In genomic region chr2:6436085-6436950, GRCm38 (mm10) we compare ENCODE assay signal across 9 mouse cellular contexts.
DNase-seq lines count a peak whose midpoint lies in the region; ATAC-seq and TF ChIP-seq lines count a peak whose summit lies in the region.
"Had no signal": no experiment of that assay in that cellular context is flagged by ENCODE, and none has a peak within 500 bp of the region (broad histone marks: within the 10 kb centered on the region; RNA-seq: fewer than 3 reads in every experiment).

No protein-coding gene starts in this region.

- no peaks in the 10 kb centered on the region for H3K9me3 ChIP-seq in forebrain, embryonic 12.5 days
- no peaks in the 10 kb centered on the region for H3K9me3 ChIP-seq in hindbrain, embryonic 15.5 days
- no peaks in the 10 kb centered on the region for H3K9me3 ChIP-seq in limb, embryonic 11.5 days (ENCODE audit: control insufficient read depth, low read length)
- no peaks in the 10 kb centered on the region for H3K9me3 ChIP-seq in midbrain, embryonic 11.5 days (ENCODE audit: control insufficient read depth, low read length)
- H3K9me3 ChIP-seq in stomach, embryonic 16.5 days (replicated peaks; ENCODE audit: control insufficient read depth, low read length): no peaks in the 10 kb centered on the region

- DNase-seq in layer of hippocampus, adult 2 months (ENCODE audit: low spot score in 2 of 2): peak; percentile 40 to 59
- DNase-seq in layer of hippocampus, adult 9-11 months: no peak
- peak; percentile 61 for DNase-seq in limb, embryonic 11.5 days (ENCODE audit: low spot score)
- no peak for DNase-seq in midbrain, embryonic 11.5 days (ENCODE audit: low spot score, missing footprints)

- WGBS in forebrain, embryonic 12.5 days: 82% methylated on average over 16 of the region's 16 CpGs
- 85% methylated on average over 16 of the region's 16 CpGs for WGBS in hindbrain, embryonic 15.5 days
- WGBS in limb, embryonic 11.5 days: 84% methylated on average over 16 of the region's 16 CpGs
- 86% methylated on average over 16 of the region's 16 CpGs for WGBS in midbrain, embryonic 11.5 days
- WGBS in stomach, embryonic 16.5 days: 68% methylated on average over 16 of the region's 16 CpGs

- H3K4me1 ChIP-seq in bone marrow macrophage, adult 2 months (ENCODE audit: control insufficient read depth, insufficient read depth, low read length): no peaks in the 10 kb centered on the region
- H3K4me1 ChIP-seq in forebrain, embryonic 12.5 days: no peaks in the 10 kb centered on the region
- H3K4me1 ChIP-seq in hindbrain, embryonic 15.5 days (replicated peaks): no peaks in the 10 kb centered on the region
- no peaks in the 10 kb centered on the region for H3K4me1 ChIP-seq in limb, embryonic 11.5 days (ENCODE audit: control insufficient read depth, insufficient read depth, low read length)
- H3K4me1 ChIP-seq in midbrain, embryonic 11.5 days (ENCODE audit: control insufficient read depth, insufficient read depth, low read length): no peaks in the 10 kb centered on the region
- no peaks in the 10 kb centered on the region for H3K4me1 ChIP-seq in stomach, embryonic 16.5 days (ENCODE audit: control insufficient read depth, insufficient read depth, low read length)

- no peak overlapping the region for H3K27ac ChIP-seq in layer of hippocampus, adult 2 months
- H3K27ac ChIP-seq in bone marrow macrophage, adult 2 months (ENCODE audit: insufficient read depth, low read depth, low read length): no peak overlapping the region
- no peak overlapping the region for H3K27ac ChIP-seq in forebrain, embryonic 12.5 days
- no peak overlapping the region for H3K27ac ChIP-seq in hindbrain, embryonic 15.5 days (replicated peaks)
- no peak overlapping the region for H3K27ac ChIP-seq in limb, embryonic 11.5 days (replicated peaks; ENCODE audit: low read depth, low read length)
- no peak overlapping the region for H3K27ac ChIP-seq in midbrain, embryonic 11.5 days (ENCODE audit: low read depth, low read length)
- no peak overlapping the region for H3K27ac ChIP-seq in stomach, embryonic 16.5 days (ENCODE audit: low read length)

- H3K4me2 ChIP-seq in forebrain, embryonic 12.5 days: no peak overlapping the region
- H3K4me2 ChIP-seq in hindbrain, embryonic 15.5 days: no peak overlapping the region
- H3K4me2 ChIP-seq in limb, embryonic 11.5 days (ENCODE audit: low read depth, severe bottlenecking): no peak overlapping the region
- H3K4me2 ChIP-seq in midbrain, embryonic 11.5 days: no peak overlapping the region
- H3K4me2 ChIP-seq in stomach, embryonic 16.5 days (ENCODE audit: low read depth, low read length): no peak overlapping the region

- no peaks in the 10 kb centered on the region for H3K27me3 ChIP-seq in forebrain, embryonic 12.5 days
- H3K27me3 ChIP-seq in hindbrain, embryonic 15.5 days: no peaks in the 10 kb centered on the region
- no peaks in the 10 kb centered on the region for H3K27me3 ChIP-seq in limb, embryonic 11.5 days (ENCODE audit: control insufficient read depth, insufficient read depth, low read length)
- no peaks in the 10 kb centered on the region for H3K27me3 ChIP-seq in midbrain, embryonic 11.5 days (ENCODE audit: control insufficient read depth, insufficient read depth, low read length)
- H3K27me3 ChIP-seq in stomach, embryonic 16.5 days (ENCODE audit: control insufficient read depth, insufficient read depth, low read length): no peaks in the 10 kb centered on the region
- H3K27me3 ChIP-seq: megakaryocyte, embryonic 14.5 days had no signal

- no peak for TF ChIP-seq POLR2A in bone marrow macrophage, adult 2 months (IDR thresholded peaks at IDR 0.05; ENCODE audit: borderline replicate concordance, low read depth, low read length)

- H3K9ac ChIP-seq in forebrain, embryonic 12.5 days: no peak overlapping the region
- H3K9ac ChIP-seq in hindbrain, embryonic 15.5 days: no peak overlapping the region
- H3K9ac ChIP-seq in limb, embryonic 11.5 days (ENCODE audit: low read length): no peak overlapping the region
- H3K9ac ChIP-seq in midbrain, embryonic 11.5 days (ENCODE audit: low read length): no peak overlapping the region
- no peak overlapping the region for H3K9ac ChIP-seq in stomach, embryonic 16.5 days (ENCODE audit: low read length)

- TF ChIP-seq CTCF in layer of hippocampus, adult 2 months (conservative IDR thresholded peaks at IDR 0.05): peak; percentile 94
- TF ChIP-seq CTCF in bone marrow macrophage, adult 2 months (IDR thresholded peaks at IDR 0.05; ENCODE audit: low read depth, low read length): peak; percentile 62

- no peak overlapping the region for H3K4me3 ChIP-seq in layer of hippocampus, adult 2 months
- H3K4me3 ChIP-seq in bone marrow macrophage, adult 2 months (ENCODE audit: insufficient read depth, low read length): no peak overlapping the region
- H3K4me3 ChIP-seq in forebrain, embryonic 12.5 days (replicated peaks): no peak overlapping the region
- H3K4me3 ChIP-seq in hindbrain, embryonic 15.5 days: no peak overlapping the region
- no peak overlapping the region for H3K4me3 ChIP-seq in limb, embryonic 11.5 days (ENCODE audit: low read depth, low read length)
- no peak overlapping the region for H3K4me3 ChIP-seq in midbrain, embryonic 11.5 days (ENCODE audit: low read depth, low read length)
- no peak overlapping the region for H3K4me3 ChIP-seq in stomach, embryonic 16.5 days (replicated peaks; ENCODE audit: low read length)
- H3K4me3 ChIP-seq: megakaryocyte, embryonic 14.5 days had no signal

- peaks cover 31% of the 10 kb centered on the region for H3K36me3 ChIP-seq in forebrain, embryonic 12.5 days (replicated peaks)
- H3K36me3 ChIP-seq in hindbrain, embryonic 15.5 days: peaks cover 13% of the 10 kb centered on the region
- peaks cover 14% of the 10 kb centered on the region; the same call in 1 of the 2 replicates for H3K36me3 ChIP-seq in limb, embryonic 11.5 days (ENCODE audit: control insufficient read depth, insufficient read depth, low read length)
- H3K36me3 ChIP-seq in midbrain, embryonic 11.5 days (ENCODE audit: control insufficient read depth, insufficient read depth, low read length): peaks cover 12% of the 10 kb centered on the region
- 0 out of 2 replicates have a peak, but pooled peaks cover 4% of the 10 kb centered on the region for H3K36me3 ChIP-seq in stomach, embryonic 16.5 days (ENCODE audit: control insufficient read depth, insufficient read depth, low read length)

- peak; percentile 84 for ATAC-seq in forebrain, embryonic 12.5 days (ENCODE audit: low FRiP score)
- ATAC-seq in hindbrain, embryonic 15.5 days (ENCODE audit: low FRiP score, low read depth): peak; percentile 83
- peak; percentile 80 for ATAC-seq in limb, embryonic 11.5 days (ENCODE audit: insufficient number of reproducible peaks, low FRiP score, low TSS enrichment, low read depth)
- peak; percentile 77 for ATAC-seq in midbrain, embryonic 11.5 days (ENCODE audit: low FRiP score)
- peak; percentile 40; the same call in 1 of the 2 replicates for ATAC-seq in stomach, embryonic 16.5 days (ENCODE audit: insufficient read depth, low FRiP score)

Comparison
In these comparisons a context has a peak if more than half of its experiments do, and no peak if none do; other contexts are left out.
1. DNase-seq: peak in layer of hippocampus, adult 2 months (2 of 2) and limb, embryonic 11.5 days (single experiment); none in layer of hippocampus, adult 9-11 months (single experiment) and midbrain, embryonic 11.5 days (single experiment).
2. Peak in every context shown above with its lines, with median percentiles within 50 percentile points of each other: ATAC-seq.